Mouse (Mus musculus) layer of hippocampus, adult 18-20 months (tissue): Measurements from ENCODE around the gene Rtl4. TPM values are rescaled to one million over a fixed set of nuclear protein-coding genes. Genes with fewer than 3 reads are reported as not detected.

Experiments
- DNase-seq, 2 experiments: peaks; one replicate each; pipeline ENCODE4 v3.0.0; 2022; ENCODE audit warnings: low spot score in 2 of 2
- long read RNA-seq: library from polyadenylated mRNA; stranded (forward); transcript quantifications from one replicate; pipeline ENCODE4 v2.0.0, GENCODE M21; 2021
- microRNA-seq, 2 experiments: library from miRNA; unstranded; fragments of <30 nt; microRNA quantifications; one replicate each; pipeline ENCODE4 v1.2.0; 2021
- total RNA-seq, 2 experiments: library from RNA; stranded (reverse); gene quantifications; 2 replicates each; pipeline ENCODE4 v1.2.3; 2021

Rtl4 gene
- 1 to 10 TPM; 3.1 to 3.7 TPM for total RNA-seq
- long read RNA-seq, partial matches to known transcripts = 1 of 2 reads
- long read RNA-seq, other reads (novel, unspliced or antisense) = 1 of 2 reads

DNA sequence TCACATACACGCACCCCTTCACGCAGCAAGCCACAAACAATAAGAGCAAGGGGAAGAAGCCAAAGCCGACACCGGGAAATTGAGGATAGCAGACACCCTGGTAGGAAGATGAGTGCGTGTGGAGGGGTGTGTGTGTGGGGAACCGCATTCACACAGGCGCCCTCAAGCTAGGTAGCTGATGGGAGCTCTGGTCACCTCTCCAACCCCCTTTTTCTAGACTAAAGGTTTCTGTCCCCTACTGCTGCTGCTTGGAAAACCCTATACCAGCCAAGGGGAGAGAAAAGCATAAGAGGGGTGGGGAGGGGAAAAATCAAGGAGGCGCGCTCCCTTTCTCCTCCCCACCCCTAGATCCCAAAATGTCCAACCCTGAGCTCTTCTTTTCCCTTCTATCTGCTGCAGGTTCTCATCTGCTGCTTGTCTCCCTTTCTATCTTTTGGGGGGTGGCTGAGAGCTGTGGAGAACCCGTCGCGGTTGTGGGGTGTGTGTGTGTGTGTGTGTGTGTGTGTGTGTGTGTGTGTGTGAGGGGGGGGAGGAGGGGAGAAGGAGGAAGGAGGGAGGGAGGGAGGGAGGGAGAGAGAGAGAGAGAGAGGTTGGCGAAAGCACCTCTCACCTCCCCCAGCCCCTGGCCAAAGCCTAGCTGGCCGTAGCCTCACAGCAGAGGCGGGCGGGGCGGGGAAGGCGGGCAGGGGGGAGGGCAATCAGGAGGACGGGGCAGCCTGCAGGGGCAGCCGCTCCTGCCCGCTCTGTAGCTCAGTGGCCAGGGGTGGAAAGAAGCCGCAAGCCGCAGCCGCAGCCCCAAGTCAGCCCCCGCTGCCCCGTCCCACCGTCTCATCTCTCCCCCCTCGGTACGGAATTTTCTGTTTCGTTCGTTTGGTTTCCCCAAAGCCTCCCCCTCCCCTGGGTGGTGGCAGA is at the start of gene Rtl4:
Gene Rtl4, plus strand, starts transcription at position 701 of the 912 bp plus-strand sequence.
- peak in 1 of 2 experiments; percentile 13 for DNase-seq

- DNase-seq = no peak
Measured at GRCm38 (mm10) chrX:144644756-144645155, 44.0 kb upstream of the Rtl4 start.

GRCm38 (mm10) chrX:144645394-144645793 is 43.3 kb upstream of the Rtl4 start:
- DNase-seq = no peak

GRCm38 (mm10) chrX:144652196-144652595 is 36.5 kb upstream of the Rtl4 start:
- no peak for DNase-seq

GRCm38 (mm10) chrX:144687742-144688141 is 965 bp upstream of the Rtl4 start:
- DNase-seq = no peak

GRCm38 (mm10) chrX:144688142-144688206 is 733 bp upstream of the Rtl4 start, which contains the start of gene Trpc5:
TSS of gene Trpc5 (minus strand) at chrX:144688180.
- no peak for DNase-seq

- peak in 1 of 2 experiments; percentile 20 for DNase-seq
Measured at GRCm38 (mm10) chrX:144689119-144689858, 582 bp downstream of the Rtl4 start.

GRCm38 (mm10) chrX:144689859-144690181 is 1.1 kb downstream of the Rtl4 start:
- DNase-seq = peak; percentile 11 to 30

DNA sequence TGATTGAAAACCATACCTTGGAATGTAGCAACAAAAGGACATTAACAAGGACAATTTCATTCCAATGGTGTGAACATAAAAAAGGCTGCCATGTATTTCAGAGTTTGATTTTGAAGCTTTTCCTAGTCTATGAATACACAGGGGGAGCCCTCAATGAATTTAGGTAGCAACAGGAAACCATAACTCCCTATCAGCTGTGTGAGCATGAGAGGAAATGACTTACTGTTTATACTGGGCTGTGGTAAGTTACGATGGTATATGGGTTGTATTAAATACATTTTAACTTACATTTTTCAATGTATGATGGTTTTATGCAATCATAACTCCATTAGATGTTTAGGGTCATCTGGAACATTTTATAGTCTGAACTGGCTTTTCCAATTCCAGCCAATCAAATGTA is 27.6 kb downstream of the Rtl4 start:
- no peak for DNase-seq

GRCm38 (mm10) chrX:144747528-144748049 is 58.9 kb downstream of the Rtl4 start:
- DNase-seq = no peak

DNA sequence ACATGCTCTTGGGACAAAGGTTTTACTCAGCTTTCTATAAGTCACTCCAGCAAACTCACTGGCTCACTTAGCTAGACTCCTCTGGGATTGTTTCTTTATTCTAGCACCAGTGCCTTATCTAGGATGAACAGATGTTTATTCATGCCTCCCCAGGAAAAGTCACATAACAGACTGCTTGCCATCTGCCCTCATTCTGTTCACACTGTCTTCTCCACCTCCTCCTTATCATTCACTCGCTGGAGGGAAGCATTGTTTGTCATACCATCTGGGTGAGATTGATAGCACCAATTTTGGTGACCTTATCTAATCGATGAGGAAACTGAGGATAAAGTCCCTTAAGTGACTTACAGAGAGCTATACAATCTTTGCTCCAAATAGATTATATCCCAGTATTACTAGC is 298.3 kb downstream of the Rtl4 start:
- peak in 1 of 2 experiments; percentile 64 for DNase-seq

DNA sequence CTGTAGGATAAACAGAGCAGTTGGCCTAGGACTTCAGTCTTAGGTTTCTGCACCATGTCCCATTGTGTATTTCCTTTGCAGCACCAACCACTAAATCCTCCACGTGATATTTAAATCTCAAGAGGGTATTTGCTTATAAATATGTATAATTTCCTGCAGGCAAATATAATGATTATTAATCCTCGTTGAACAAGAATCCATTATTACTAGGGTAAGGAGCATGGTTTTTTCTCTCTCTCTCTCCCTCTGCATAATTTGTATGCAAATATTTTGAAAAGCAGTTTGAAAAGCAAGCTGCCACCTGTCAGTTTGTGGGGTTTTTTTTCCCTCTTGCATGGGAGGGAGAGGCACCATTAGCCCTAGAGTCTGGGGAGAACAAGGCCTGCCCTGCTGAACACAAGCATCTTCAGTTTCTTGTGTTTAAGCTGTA is 376.8 kb downstream of the Rtl4 start:
- DNase-seq = no peak

- no peak for DNase-seq
Measured at GRCm38 (mm10) chrX:145089802-145090201, 401.1 kb downstream of the Rtl4 start.

DNA sequence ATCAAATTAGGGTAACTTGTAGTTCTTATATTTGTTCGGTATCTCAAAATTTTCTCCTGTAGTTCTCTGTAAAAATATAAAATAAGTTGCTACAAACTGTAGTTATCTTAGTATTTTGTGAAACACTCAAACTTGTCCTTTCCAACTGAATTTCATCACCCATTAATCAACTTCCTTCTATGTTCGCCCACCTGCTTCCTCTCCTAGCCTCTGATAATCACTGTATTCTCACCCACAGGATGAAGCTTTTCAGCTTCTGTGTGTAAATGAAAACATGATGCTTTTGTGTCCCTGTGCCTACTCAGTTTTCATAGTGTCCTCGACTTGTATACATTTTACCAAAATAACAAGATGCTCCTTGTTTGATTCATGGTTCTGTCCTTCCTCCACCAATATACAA is 401.7 kb downstream of the Rtl4 start:
- DNase-seq = no peak

- no peak for DNase-seq
Measured at GRCm38 (mm10) chrX:145090964-145091363, 402.3 kb downstream of the Rtl4 start.

Small RNA genes lying within 50 kb of the gene (microRNA-seq; reads per million reads assigned to microRNA genes)
- 0 reads per million in 2 experiments for gene Mir3472

Other genes with a start within 250 kb of the Rtl4 start
- not detected for gene Trpc5os, start 232.3 kb upstream of the Rtl4 start, total RNA-seq
- gene Trpc5, start 727 bp upstream of the Rtl4 start, total RNA-seq = 10 to 100 TPM; 29.4 to 29.6 TPM